In genomic region chr8:111680423-111681028, GRCm38 (mm10) we compare ENCODE assay signal across 10 mouse cellular contexts. TPM values are rescaled to one million over a fixed set of nuclear protein-coding genes. Genes with fewer than 3 reads are reported as not detected.
DNase-seq lines count a peak whose midpoint lies in the region; ATAC-seq and TF ChIP-seq lines count a peak whose summit lies in the region.
"Had no signal": no experiment of that assay in that cellular context is flagged by ENCODE, and none has a peak within 500 bp of the region (broad histone marks: within the 10 kb centered on the region; RNA-seq: fewer than 3 reads in every experiment).

No protein-coding gene starts in this region.

- no peak for DNase-seq in kidney, postnatal 14 days
- peak; percentile 94 for DNase-seq in ZHBTc4 (ENCODE audit: low read depth, low spot score)
- DNase-seq in yolk sac, embryonic 10.5 days (ENCODE audit: low spot score) = no peak
- DNase-seq in gastrocnemius, postnatal 10 days = no peak
- no peak for DNase-seq in gastrocnemius, postnatal 14 days
- DNase-seq: kidney, postnatal 25 days; thymus, postnatal 14 days had no signal

- peaks cover 5% of the 10 kb centered on the region; the same call in 1 of the 2 replicates for H3K9me3 ChIP-seq in kidney, embryonic 15.5 days (replicated peaks)
- H3K9me3 ChIP-seq in E14TG2a.4 (ENCODE audit: low read length) = peaks cover 9% of the 10 kb centered on the region
- H3K9me3 ChIP-seq in limb, embryonic 12.5 days = 0 out of 2 replicates have a peak, but pooled peaks cover 8% of the 10 kb centered on the region

- no peak overlapping the region for H3K9ac ChIP-seq in kidney, embryonic 15.5 days
- H3K9ac ChIP-seq in limb, embryonic 12.5 days (replicated peaks) = no peak overlapping the region; the same call in 1 of the 2 replicates

- H3K4me2 ChIP-seq in kidney, embryonic 15.5 days = 0 out of 2 replicates have a peak overlapping the region, but pooled peaks have one; percentile 12
- peak overlapping the region; percentile 35 for H3K4me2 ChIP-seq in limb, embryonic 12.5 days

- H3K27me3 ChIP-seq in kidney, embryonic 15.5 days = no peaks in the 10 kb centered on the region
- H3K27me3 ChIP-seq in E14TG2a.4 (ENCODE audit: insufficient read depth, low read length) = no peaks in the 10 kb centered on the region
- H3K27me3 ChIP-seq in limb, embryonic 12.5 days = no peaks in the 10 kb centered on the region

- intact Hi-C loops in gastrocnemius, postnatal 14 days (cut with DNase I; ENCODE audit: low total_unique reads) = no loop called here

- no peaks in the 10 kb centered on the region for H3K36me3 ChIP-seq in kidney, embryonic 15.5 days
- no peaks in the 10 kb centered on the region for H3K36me3 ChIP-seq in E14TG2a.4 (ENCODE audit: insufficient read depth, low read length)
- no peaks in the 10 kb centered on the region for H3K36me3 ChIP-seq in limb, embryonic 12.5 days

- H3K27ac ChIP-seq in kidney, embryonic 15.5 days = peak overlapping the region; percentile 15; the same call in 1 of the 2 replicates
- H3K27ac ChIP-seq in limb, embryonic 12.5 days = no peak overlapping the region

- 0 out of 2 replicates have a peak overlapping the region, but pooled peaks have one; percentile 5 for H3K4me3 ChIP-seq in kidney, embryonic 15.5 days (replicated peaks)
- peak overlapping the region; percentile 78 for H3K4me3 ChIP-seq in E14TG2a.4 (replicated peaks; ENCODE audit: low read length)
- no peak overlapping the region for H3K4me3 ChIP-seq in limb, embryonic 12.5 days (replicated peaks)

- peak; percentile 58 for TF ChIP-seq CTCF in E14TG2a.4 (conservative IDR thresholded peaks at IDR 0.05; ENCODE audit: low read length)

- H3K4me1 ChIP-seq in kidney, embryonic 15.5 days = peaks cover 6% of the 10 kb centered on the region; the same call in 1 of the 2 replicates
- H3K4me1 ChIP-seq in E14TG2a.4 (replicated peaks; ENCODE audit: low read depth, low read length) = peaks cover 16% of the 10 kb centered on the region
- H3K4me1 ChIP-seq in limb, embryonic 12.5 days (replicated peaks) = no peaks in the 10 kb centered on the region

- 41% methylated on average over 17 of the region's 17 CpGs for WGBS in kidney, embryonic 15.5 days
- 39% methylated on average over 17 of the region's 17 CpGs for WGBS in limb, embryonic 12.5 days

- no peak for ATAC-seq in kidney, embryonic 15.5 days (replicated peaks; ENCODE audit: low FRiP score)
- ATAC-seq in limb, embryonic 12.5 days (ENCODE audit: insufficient number of reproducible peaks, insufficient read depth, low FRiP score, low TSS enrichment, low read depth) = no peak

RNA-seq across cellular contexts. Expression of gene Ctrb1, which starts 10.3 kb away (rescaled TPM):
- 0.45 and 5.2 TPM in 2 replicates for polyA plus RNA-seq in kidney, embryonic 15.5 days (2015; fragmentation: Nextera tagmentation; extraction: Ambion mirVana)
- not detected in 2 replicates for polyA plus RNA-seq in limb, embryonic 12.5 days (2016; fragmentation: Nextera tagmentation; extraction: Ambion mirVana)
- total RNA-seq in gastrocnemius, postnatal 10 days (2021) = not detected
- total RNA-seq in gastrocnemius, postnatal 14 days (2021) = under 1 TPM in 1 of 2 experiments, not detected in 1; 0.44 TPM

RNA-seq across cellular contexts. Expression of gene Zfp1, which starts 37.3 kb away (rescaled TPM):
- polyA plus RNA-seq in kidney, embryonic 15.5 days (2015; fragmentation: Nextera tagmentation; extraction: Ambion mirVana) = 20.4 and 21.2 TPM in 2 replicates
- polyA plus RNA-seq in limb, embryonic 12.5 days (2016; fragmentation: Nextera tagmentation; extraction: Ambion mirVana) = 26.7 and 28.3 TPM in 2 replicates
- 10 to 100 TPM in 1 of 2 experiments, 1 to 10 TPM in 1; 7.7 to 11.6 TPM for total RNA-seq in gastrocnemius, postnatal 10 days (2021)
- total RNA-seq in gastrocnemius, postnatal 14 days (2021) = 1 to 10 TPM; 7.4 to 8.4 TPM

RNA-seq across cellular contexts. Expression of gene Ldhd, which starts 50.4 kb away (rescaled TPM):
- polyA plus RNA-seq in kidney, embryonic 15.5 days (2015; fragmentation: Nextera tagmentation; extraction: Ambion mirVana) = 1.2 and 1.3 TPM in 2 replicates
- 0.25 and 0.26 TPM in 2 replicates for polyA plus RNA-seq in limb, embryonic 12.5 days (2016; fragmentation: Nextera tagmentation; extraction: Ambion mirVana)
- total RNA-seq in gastrocnemius, postnatal 10 days (2021) = 1 to 10 TPM; 7.9 to 8.2 TPM
- 10 to 100 TPM; 14.1 to 16.0 TPM for total RNA-seq in gastrocnemius, postnatal 14 days (2021)
